Mouse (Mus musculus): ENCODE results near the gene Shroom2. TPM values are rescaled to one million over a fixed set of nuclear protein-coding genes. Genes with fewer than 3 reads are reported as not detected.

Gene Shroom2
- total RNA-seq, 2 experiments from 2014 or later: 1.0 to 1.8 TPM

Other genes starting within 250 kb of the Shroom2 start
- not detected for gene Cldn34a, start 206.1 kb downstream of the Shroom2 start, total RNA-seq (2021)
- not detected for gene Gpr143, start 12.5 kb upstream of the Shroom2 start, total RNA-seq (2021)
- gene Usp51, start 237.0 kb upstream of the Shroom2 start, total RNA-seq (2021): not detected